Mouse (Mus musculus) CH12.LX (cell line): ENCODE data around the gene Ugt1a6a. TPM values are rescaled to one million over a fixed set of nuclear protein-coding genes. Genes with fewer than 3 reads are reported as not detected.
"Not testable (repeated sequence)": the region's sequence is repeated elsewhere in the genome, so short reads cannot be mapped to it uniquely, and the experiment has no call there.

Source experiments
- DNase-seq: peaks from one replicate; pipeline ENCODE4 v3.0.0-alpha.2; 2013; ENCODE audit errors: extremely low read depth
- H3K27ac ChIP-seq: 2 replicates; pipeline ENCODE4 v1.5.1; 2012; ENCODE audit warnings: low read depth, mild to moderate bottlenecking, control low read depth, moderate library complexity; ENCODE audit not compliant: insufficient read depth
- H3K27me3 ChIP-seq: replicated peaks from 2 replicates; pipeline ENCODE3; 2012; ENCODE audit warnings: inconsistent platforms
- H3K36me3 ChIP-seq, 2 experiments: replicated peaks in 1 of 2; 2 replicates each; pipeline versions ENCODE3 to v1.6.1; 2012; ENCODE audit warnings: inconsistent platforms in 1 of 2, low read length in 1 of 2, mild to moderate bottlenecking in 1 of 2, mixed read lengths in 1 of 2, moderate library complexity in 1 of 2; ENCODE audit not compliant: control insufficient read depth in 1 of 2, insufficient read depth in 1 of 2
- H3K4me1 ChIP-seq, 2 experiments: 2 replicates each; pipeline ENCODE4 v1.6.1; 2012; ENCODE audit warnings: inconsistent platforms in 1 of 2, moderate library complexity in 1 of 2; ENCODE audit not compliant: insufficient read depth in 2 of 2, control insufficient read depth in 1 of 2
- H3K4me2 ChIP-seq: 2 replicates; pipeline ENCODE4 v1.6.1; 2012; ENCODE audit warnings: low read depth, mild to moderate bottlenecking, control low read depth; ENCODE audit not compliant: poor library complexity, insufficient read depth, severe bottlenecking
- H3K4me3 ChIP-seq, 3 experiments: fragments of 150-350 bp in 1 of 3; sonication (generic) in 1 of 3; replicated peaks in 1 of 3; 2 replicates each; pipeline versions ENCODE3 to v1.5.1; 2011 to 2012; ENCODE audit warnings: low read depth in 2 of 3, low read length in 2 of 3, mild to moderate bottlenecking in 2 of 3, moderate library complexity in 2 of 3, control low read depth in 1 of 3, improper control_type of control experiment in 1 of 3, inconsistent platforms in 1 of 3, mixed read lengths in 1 of 3; ENCODE audit not compliant: poor library complexity in 1 of 3
- H3K79me2 ChIP-seq: replicated peaks from 2 replicates; pipeline ENCODE4 v1.6.1; 2012; ENCODE audit warnings: mild to moderate bottlenecking, moderate library complexity; ENCODE audit not compliant: control insufficient read depth, poor library complexity, insufficient read depth, severe bottlenecking; ENCODE audit errors: extremely low read depth
- H3K9ac ChIP-seq: 2 replicates; pipeline ENCODE4 v1.6.1; 2012; ENCODE audit warnings: low read depth, mild to moderate bottlenecking, control low read depth, moderate library complexity; ENCODE audit not compliant: insufficient read depth
- H3K9me3 ChIP-seq: replicated peaks from 2 replicates; pipeline ENCODE3; 2012; ENCODE audit warnings: low read length, inconsistent platforms, mixed read lengths
- CTCF ChIP-seq, 2 experiments: IDR thresholded peaks in 1 of 2; conservative IDR thresholded peaks in 1 of 2; 2 replicates each; pipeline ENCODE4 v1.5.1; 2011 to 2012; ENCODE audit warnings: low read depth in 2 of 2, low read length in 2 of 2, improper control_type of control experiment in 1 of 2, inconsistent platforms in 1 of 2, mild to moderate bottlenecking in 1 of 2, moderate library complexity in 1 of 2
- EP300 ChIP-seq: IDR thresholded peaks from 2 replicates; pipeline ENCODE4 v1.6.1; 2011; ENCODE audit warnings: low read length, improper control_type of control experiment
- ETS1 ChIP-seq: conservative IDR thresholded peaks from 2 replicates; pipeline ENCODE4 v1.6.1; 2012; ENCODE audit warnings: low read depth, mild to moderate bottlenecking, inconsistent platforms, low read length, improper control_type of control experiment, moderate library complexity
- GABPA ChIP-seq: IDR thresholded peaks from 2 replicates; pipeline ENCODE4 v1.6.1; 2012; ENCODE audit warnings: low read depth, low read length, improper control_type of control experiment, inconsistent platforms; ENCODE audit not compliant: insufficient replicate concordance
- HCFC1 ChIP-seq: IDR thresholded peaks from 2 replicates; pipeline ENCODE4 v1.6.1; 2012; ENCODE audit warnings: low read depth, mild to moderate bottlenecking, inconsistent platforms, low read length, improper control_type of control experiment
- JUND ChIP-seq: conservative IDR thresholded peaks from 2 replicates; pipeline ENCODE4 v1.6.1; 2011; ENCODE audit warnings: low read depth, low read length, improper control_type of control experiment
- MAFK ChIP-seq: IDR thresholded peaks from 2 replicates; pipeline ENCODE4 v1.6.1; 2011; ENCODE audit warnings: low read length, improper control_type of control experiment; ENCODE audit not compliant: insufficient replicate concordance
- MYC ChIP-seq: IDR thresholded peaks from 2 replicates; pipeline ENCODE4 v1.6.1; 2011; ENCODE audit warnings: low read depth, mild to moderate bottlenecking, improper control_type of control experiment, low read length
- NELFE ChIP-seq: IDR thresholded peaks from 2 replicates; pipeline ENCODE4 v1.6.1; 2011; ENCODE audit warnings: low read depth, low read length, improper control_type of control experiment
- NRF1 ChIP-seq: IDR thresholded peaks from 2 replicates; pipeline ENCODE4 v1.6.1; 2014; ENCODE audit warnings: low read depth, mild to moderate bottlenecking, inconsistent platforms, low read length, improper control_type of control experiment, moderate library complexity
- POLR2A ChIP-seq: IDR thresholded peaks from 2 replicates; pipeline ENCODE4 v1.6.1; 2011; ENCODE audit warnings: low read depth, mild to moderate bottlenecking, improper control_type of control experiment, low read length
- SMC3 ChIP-seq: IDR thresholded peaks from 2 replicates; pipeline ENCODE4 v1.6.1; 2011; ENCODE audit warnings: low read depth, low read length, improper control_type of control experiment
- TBP ChIP-seq: conservative IDR thresholded peaks from 2 replicates; pipeline ENCODE4 v1.6.1; 2011; ENCODE audit warnings: low read depth, low read length, improper control_type of control experiment
- ZKSCAN1 ChIP-seq: IDR thresholded peaks from 2 replicates; pipeline ENCODE4 v1.6.1; 2012; ENCODE audit warnings: low read depth, inconsistent platforms, low read length, improper control_type of control experiment, borderline replicate concordance
- ZNF384 ChIP-seq: IDR thresholded peaks from 2 replicates; pipeline ENCODE4 v1.6.1; 2012; ENCODE audit warnings: low read depth, low read length, improper control_type of control experiment, inconsistent platforms
- dilution Hi-C: fragments of 300-500 bp; cut with MboI; formaldehyde crosslinking; loops from 2 replicates; pipeline ENCODE4 v1.14.3; 2020; ENCODE audit warnings: low sequenced_read_pairs; ENCODE audit not compliant: extremely low pct_unique_long_range_greater_than_20kb, extremely low pct_ligation_motif_present
- in situ Hi-C: fragments of 300-500 bp; cut with MboI; formaldehyde crosslinking; loops from 3 replicates; pipeline ENCODE4 v1.14.3; 2019; ENCODE audit warnings: low sequenced_read_pairs, low pct_ligation_motif_present, low pct_unique_long_range_greater_than_20kb, mixed read lengths
- polyA plus RNA-seq: library from polyadenylated mRNA; unstranded; fragments of >175 nt; gene quantifications from 2 replicates; pipeline ENCODE4 v1.2.1, GENCODE M21; 2012; ENCODE audit warnings: low read depth; ENCODE audit not compliant: insufficient read length
- total RNA-seq, 2 experiments: library from RNA; depleted of rRNA; stranded (reverse); fragments of 300-350 nt in 1 of 2; fragments of >200 nt in 1 of 2; gene quantifications; 2 replicates each; pipeline ENCODE4 v1.2.3; 2012 to 2014

The Ugt1a6a gene
- total and polyA plus RNA-seq, 3 experiments = 0.19 to 0.43 (median 0.30) TPM

DNA sequence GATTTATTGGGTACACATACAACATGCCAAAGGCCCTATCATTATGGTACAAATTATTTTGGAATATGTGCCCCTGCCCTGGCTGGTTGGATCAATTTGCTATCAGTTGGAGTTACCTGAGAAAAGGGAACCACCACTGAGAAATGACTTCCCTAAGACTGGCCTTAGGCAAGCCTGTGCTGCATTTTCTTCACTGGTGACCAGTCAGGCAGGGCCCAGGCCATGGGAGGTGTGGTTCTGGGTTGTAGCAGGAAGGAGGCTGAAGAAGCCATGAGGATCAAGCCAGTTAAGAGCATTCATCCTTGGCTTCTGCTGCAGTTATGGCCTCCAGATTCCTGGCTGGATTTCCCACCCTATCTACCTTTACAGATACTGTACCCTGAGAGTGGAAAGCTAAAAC, 42.3 kb upstream of the Ugt1a6a start:
- DNase-seq = no peak
- Histone ChIP-seq H3K4me2 (no peak overlapping the region), H3K27me3 (no peaks in the 10 kb centered on the region), H3K4me3 (no peak overlapping the region), H3K27ac (no peak overlapping the region), H3K9ac (no peak overlapping the region), H3K9me3 (no peaks in the 10 kb centered on the region)
- TF ChIP-seq MYC = no peak
- no peak for TF ChIP-seq SMC3
- TF ChIP-seq EP300 = no peak
- no peak for TF ChIP-seq JUND
- no peak for TF ChIP-seq GABPA
- TF ChIP-seq NRF1 = no peak
- no peak for TF ChIP-seq ETS1
- TF ChIP-seq MAFK = no peak
- TF ChIP-seq ZNF384 = no peak
- no peak for TF ChIP-seq NELFE
- TF ChIP-seq HCFC1 = no peak
- TF ChIP-seq, all 38 proteins: peak for 0
- Histone ChIP-seq H3K79me2 (no peaks in the 10 kb centered on the region), H3K4me1 (peaks cover 0 to 19% of the 10 kb centered on the region in 2 experiments; a peak in 2 of 4 replicates), H3K36me3 (no peaks in the 10 kb centered on the region)
- in situ Hi-C loops (no loop called here), dilution Hi-C loops (no loop called here)

DNA sequence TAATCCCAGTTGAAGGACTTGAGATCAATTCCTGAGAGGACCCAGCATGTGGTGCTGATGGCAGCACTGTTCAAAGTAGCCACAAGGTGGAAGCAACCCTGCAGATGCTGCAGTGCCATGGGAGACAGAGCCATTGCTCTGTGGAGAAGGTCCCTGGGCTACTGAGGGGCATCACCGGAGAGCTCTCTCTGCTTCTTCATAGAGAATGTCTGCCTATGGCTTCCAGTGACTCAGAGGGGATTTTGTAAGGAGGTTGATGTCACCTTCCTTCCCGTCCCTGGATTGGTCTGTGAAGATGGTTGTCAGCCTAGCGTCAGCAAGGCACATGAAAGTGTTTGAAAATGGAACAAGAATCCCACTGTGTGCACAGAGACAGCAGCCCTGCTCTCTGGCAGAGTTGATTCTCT, 40.3 kb upstream of the Ugt1a6a start:
- in situ Hi-C loops = not testable (repeated sequence)
- peak overlapping the region; percentile 64 for H3K4me2 ChIP-seq

More for the DNA sequence above, 40.3 kb upstream of the Ugt1a6a start:
- Histone ChIP-seq H3K4me3 (peak overlapping the region in 1 of 3 experiments; percentile 58), H3K4me1 (peaks cover 0 to 25% of the 10 kb centered on the region in 2 experiments; a peak in 2 of 4 replicates)
- H3K9me3 ChIP-seq, H3K79me2 ChIP-seq, H3K36me3 ChIP-seq, H3K9ac ChIP-seq, H3K27me3 ChIP-seq, H3K27ac ChIP-seq, dilution Hi-C loops: not testable (repeated sequence)
- TF ChIP-seq POLR2A (peak; percentile 42; the same call in 1 of the 2 replicates), ZKSCAN1 (peak; percentile 75), TBP (peak; percentile 57; the same call in 1 of the 2 replicates), SMC3 (peak; percentile 16; the same call in 1 of the 2 replicates), CTCF (conservative IDR thresholded peaks at IDR 0.05 in 1 of 2, IDR thresholded peaks at IDR 0.05 in 1 of 2; ENCODE audit: low read depth in 2 of 2, low read length in 2 of 2) (peak in 1 of 2 experiments; percentile 38; a peak in 2 of 4 replicates)
- DNase-seq = peak; percentile 49
